Mouse (Mus musculus) cerebellum, adult 9-11 months (tissue): ENCODE measurements around the gene Plxnb3.
A peak's percentile ranks its signal among the peaks of the same experiment; 100 is the strongest.
"Not testable (repeated sequence)": the region's sequence is repeated elsewhere in the genome, so short reads cannot be mapped to it uniquely, and the experiment has no call there.

Experiments
- DNase-seq: peaks from one replicate; pipeline ENCODE4 v3.0.0; 2022

Gene Plxnb3

DNA sequence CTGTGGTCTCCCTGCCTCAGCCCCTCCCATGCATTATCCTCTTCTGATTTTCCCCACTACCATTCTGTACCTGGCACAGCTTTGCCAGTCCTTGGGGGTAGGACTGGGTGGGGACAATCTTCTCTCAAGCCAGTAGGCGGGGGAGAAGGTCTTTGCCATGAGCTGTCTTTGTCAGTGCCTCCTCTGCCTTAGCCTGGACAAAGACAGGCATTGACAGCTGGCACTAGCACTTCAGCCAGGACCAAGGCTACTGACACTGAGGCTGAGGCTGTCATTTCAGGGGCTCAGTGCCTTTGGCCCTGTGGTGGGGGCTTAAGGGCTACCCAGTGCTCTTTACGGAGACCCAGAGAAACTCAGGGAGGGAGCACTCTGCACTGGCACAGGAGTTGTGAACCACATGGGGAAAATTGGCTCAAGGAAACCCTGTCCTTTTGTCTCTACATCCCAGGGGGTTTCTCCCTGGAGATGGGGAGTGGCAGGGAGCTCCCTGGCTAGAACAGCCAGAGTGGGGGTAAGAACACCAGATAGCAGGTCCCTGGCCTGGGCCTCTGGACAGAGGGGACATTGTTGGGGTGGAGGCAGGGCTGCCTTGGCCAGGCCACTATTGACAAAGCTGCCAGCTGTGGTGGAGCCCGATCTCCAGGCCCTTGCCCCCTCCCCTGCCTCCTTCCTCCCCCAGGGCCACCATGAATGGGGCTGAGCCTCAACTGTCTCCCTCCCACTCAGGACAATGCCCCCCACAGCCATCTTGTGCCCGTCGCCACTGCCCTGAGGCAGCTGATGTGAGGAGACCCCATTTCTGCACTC, at the start of gene Plxnb3:
Gene Plxnb3, plus strand, starts transcription at position 757 of the 807 bp plus-strand sequence.
- DNase-seq, result peak; percentile 38

DNA sequence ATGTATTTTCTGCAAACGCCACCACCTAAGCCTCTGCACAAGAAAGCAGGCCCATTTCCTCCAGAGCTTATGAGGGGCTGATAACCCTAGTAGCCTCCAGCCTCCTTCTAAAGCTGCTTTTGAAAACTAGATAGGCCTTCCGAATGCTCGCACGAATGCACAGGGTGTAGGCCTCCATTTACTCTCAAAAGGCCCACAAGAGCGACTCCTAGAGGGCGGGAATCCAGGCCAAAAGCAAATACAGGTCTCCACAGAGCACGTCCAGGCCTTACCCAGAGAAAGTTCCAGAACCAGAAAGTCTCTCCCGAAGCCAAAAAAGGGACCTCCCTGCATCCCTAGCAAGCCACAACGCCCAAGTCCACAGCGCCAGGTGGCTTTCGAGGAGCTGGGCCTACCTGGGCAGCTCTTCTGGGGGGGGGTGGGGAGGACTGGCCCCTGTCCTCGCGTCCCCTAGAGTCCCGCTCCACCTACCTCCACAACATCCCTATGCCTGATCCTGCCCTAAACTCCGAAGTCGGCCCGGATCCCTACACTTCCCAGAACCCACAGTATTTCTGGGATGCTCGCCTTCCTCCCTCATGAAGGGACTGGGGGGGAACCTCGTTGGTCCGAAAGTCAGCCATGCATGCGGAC, 41.3 kb upstream of the Plxnb3 start:
- DNase-seq, result peak; percentile 58

DNA sequence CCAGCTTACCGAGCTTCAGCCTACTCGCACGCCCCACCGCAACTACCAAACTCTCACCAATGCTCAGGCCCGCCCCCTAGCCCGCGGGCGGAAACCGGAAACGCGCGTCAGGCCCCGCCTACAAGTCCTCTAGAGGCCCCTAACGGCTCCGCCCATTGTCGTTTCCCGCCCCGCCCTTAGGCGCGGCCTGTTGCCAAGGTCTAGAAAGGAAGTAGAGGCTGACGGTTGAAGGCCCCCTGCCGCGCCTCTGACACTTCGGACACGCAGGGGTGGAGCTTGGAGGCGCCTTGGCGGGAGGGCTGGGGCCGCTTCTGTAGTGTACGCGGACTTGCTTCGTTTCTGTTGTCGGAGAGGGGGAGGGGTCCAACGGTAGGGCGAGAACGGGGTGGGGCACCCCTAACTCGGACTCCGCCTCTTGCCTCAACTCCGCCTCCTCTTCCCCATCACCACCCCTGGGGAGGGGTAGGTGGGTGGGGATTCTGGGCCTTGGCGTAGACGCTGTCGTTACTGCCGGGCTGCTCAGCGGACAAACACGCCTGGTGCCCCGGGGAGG, 40.7 kb upstream of the Plxnb3 start, which contains the start of the genes Bcap31 and Abcd1:
Gene Bcap31, minus strand, starts transcription at position 67 of the 553 bp plus-strand sequence.
Gene Abcd1, plus strand, starts transcription at position 489 of the 553 bp plus-strand sequence.
- peak; percentile 91 for DNase-seq

DNA sequence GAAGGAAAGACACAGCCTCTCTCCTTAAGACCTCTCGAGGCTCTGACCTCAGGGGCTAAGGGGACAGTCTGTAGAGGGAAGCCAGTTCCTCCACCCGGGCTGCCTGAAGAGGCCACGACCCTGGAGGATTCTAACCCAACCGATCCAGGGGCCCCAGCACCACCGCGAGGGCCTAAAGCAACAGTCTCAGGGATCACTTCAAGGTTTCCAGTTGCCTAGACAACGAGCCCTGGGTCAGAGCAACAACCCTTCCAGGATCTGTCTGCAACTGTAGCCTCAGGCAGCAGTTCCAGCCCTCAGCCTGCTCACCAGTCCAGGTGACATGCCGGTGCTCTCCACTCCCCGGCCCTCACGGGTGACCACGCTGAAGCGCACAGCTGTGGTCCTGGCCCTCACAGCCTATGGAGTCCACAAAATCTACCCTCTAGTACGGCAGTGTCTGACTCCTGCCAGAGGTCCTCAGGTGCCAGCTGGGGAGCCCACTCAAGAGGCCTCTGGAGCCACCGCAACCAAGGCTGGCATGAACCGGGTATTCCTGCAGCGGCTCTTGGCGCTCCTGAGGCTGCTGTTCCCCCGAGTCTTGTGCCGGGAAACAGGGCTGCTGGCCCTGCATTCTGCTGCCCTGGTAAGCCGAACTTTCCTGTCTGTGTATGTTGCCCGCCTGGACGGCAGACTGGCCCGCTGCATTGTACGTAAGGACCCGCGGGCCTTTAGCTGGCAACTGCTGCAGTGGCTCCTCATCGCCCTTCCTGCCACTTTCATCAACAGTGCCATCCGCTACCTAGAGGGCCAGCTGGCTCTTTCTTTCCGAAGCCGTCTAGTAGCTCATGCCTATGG, 40.0 kb upstream of the Plxnb3 start:
- DNase-seq, result peak; percentile 49

DNA sequence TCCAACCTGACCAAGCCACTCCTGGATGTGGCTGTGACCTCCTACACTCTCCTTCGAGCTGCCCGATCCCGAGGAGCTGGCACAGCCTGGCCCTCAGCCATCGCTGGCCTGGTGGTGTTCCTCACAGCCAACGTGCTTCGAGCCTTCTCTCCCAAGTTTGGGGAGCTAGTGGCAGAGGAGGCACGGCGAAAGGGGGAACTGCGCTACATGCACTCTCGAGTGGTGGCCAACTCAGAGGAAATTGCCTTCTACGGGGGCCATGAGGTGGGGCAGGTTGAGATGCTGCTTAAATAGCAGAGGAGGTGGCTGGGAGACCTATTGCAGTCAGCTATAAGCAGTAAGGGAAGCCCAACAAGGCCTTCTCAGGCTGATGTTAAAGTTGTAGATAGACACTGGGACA, 39.2 kb upstream of the Plxnb3 start:
- DNase-seq, result peak; percentile 40

DNA sequence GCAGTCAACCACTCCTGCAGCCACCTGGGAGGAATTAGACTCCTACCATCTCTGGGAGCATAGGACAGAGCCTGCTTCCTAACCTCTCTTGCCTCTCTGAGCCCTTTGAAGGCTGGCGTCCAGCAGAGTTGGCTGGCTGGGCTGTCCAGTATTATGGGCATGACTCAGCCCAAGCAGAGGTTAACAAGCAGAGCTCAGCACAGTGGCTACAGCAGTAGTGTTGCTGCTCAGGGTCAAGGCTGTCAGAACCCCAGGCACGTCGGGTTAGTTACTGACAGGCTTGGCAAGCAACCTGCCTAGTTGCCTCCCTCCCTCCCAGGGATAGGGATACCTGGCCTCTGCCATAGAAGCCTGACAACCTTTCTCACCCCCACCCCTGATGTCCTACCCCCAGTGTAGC, 38.6 kb upstream of the Plxnb3 start:
- peak; percentile 21 for DNase-seq

DNA sequence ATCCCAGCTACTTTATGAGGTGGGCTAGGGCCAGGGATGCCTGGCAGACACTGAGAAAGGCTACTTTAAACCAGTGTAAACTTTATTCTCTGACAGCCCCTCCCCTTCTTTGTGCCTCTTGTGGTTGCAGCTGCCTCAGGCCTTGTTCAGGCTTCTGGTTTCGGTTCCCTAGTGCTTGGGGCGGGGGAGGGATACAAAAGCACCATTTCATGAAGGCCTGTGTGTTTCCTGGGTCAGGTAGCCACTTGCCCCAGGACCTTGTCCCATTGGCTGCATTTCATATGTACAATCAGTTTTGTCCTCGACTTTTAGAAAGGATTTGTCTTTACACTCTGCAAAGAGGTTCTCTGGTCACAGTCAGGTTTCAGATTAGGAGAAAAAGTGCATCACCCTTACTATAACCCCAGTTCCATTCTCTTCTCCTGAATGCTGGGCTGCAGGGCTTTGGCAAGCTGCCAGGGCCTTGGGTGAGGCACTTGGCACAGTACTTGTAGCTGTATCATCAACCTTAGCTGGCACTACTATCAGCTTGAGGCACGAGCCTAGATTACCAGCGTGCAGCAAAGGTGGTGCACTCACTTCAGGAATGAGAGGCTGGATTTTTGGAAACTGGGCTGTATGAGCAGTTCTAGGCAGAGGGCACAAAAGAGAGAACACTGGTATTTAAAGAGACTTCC, 38.1 kb upstream of the Plxnb3 start:
- DNase-seq, result peak; percentile 39

DNA sequence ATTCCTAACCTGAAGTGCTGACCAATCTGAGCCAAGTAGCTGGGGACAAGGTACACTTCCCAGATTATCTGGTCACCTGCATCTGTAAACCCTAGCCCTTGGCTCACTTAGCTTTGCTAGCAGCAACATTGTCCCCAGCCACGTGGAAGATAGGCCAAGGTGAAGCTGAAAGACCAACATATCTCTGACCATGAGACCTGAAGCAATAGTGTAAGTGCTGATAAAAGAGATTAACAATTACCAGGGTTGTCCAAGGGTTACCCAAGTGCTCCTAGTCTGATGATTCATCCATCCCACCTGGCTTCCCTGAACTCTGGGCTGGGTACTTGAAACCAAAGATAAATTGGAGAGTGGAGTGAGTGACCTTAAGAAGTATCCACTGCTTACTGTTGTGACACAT, 26.0 kb upstream of the Plxnb3 start:
- DNase-seq, result no peak

DNA sequence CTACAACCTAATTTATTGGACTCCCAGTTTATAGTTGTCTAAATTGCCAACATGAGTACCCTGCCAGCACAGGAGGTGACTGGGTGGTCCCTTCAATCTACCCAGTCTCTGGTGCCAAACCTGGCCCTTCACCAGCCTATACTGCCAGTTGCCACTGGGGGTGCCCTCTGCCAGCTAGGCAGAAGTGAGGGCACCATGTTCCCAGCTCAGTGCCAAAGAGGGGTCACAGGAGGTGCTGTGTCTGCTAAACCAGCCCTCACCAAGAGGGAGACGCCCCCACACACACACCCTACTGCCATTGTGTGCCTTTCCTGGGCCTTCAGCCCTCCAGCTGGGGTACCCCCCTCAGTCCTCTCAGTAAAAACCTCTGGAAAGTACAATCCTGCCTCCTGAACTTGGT, 18.7 kb upstream of the Plxnb3 start:
- no peak for DNase-seq

DNA sequence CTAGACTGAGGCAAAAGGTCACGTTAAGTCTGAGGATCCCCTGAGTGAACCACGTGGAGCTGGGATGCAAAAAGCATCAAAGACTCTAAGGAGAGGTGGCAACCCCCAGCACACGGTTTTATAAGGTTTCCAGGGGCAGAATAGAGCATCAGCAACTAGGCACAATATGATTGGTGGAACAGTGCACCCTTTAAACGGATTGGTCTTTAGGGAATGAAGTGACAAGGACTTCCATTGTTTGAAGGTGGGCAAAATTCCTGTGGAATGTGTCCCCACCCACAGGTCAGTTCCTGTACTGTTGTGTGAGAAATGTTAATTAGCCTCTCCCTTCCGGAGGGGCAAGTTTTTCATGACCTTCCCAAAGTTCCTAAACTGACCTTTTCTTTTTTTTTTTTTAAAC, 17.7 kb upstream of the Plxnb3 start:
- no peak for DNase-seq

DNA sequence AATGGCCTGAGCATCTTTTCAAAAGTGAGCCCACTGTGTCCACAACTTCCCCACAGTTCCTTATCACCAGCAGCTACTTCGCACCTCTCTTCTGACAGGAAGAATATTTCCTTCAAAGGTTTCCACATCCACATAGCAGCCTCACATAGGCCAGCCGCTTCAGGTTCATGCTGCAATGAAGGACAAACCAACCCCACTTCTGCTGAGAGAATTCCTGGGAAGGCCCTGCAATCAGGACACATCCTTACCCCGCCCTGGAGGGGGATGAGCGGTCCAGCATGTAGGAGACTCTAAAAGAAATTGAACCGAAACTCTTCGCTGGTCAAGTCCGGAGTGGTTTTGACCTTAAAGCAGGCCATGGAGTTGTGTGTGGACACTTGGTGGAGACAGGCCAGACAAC, 17.0 kb upstream of the Plxnb3 start:
- DNase-seq, result not testable (repeated sequence)

DNA sequence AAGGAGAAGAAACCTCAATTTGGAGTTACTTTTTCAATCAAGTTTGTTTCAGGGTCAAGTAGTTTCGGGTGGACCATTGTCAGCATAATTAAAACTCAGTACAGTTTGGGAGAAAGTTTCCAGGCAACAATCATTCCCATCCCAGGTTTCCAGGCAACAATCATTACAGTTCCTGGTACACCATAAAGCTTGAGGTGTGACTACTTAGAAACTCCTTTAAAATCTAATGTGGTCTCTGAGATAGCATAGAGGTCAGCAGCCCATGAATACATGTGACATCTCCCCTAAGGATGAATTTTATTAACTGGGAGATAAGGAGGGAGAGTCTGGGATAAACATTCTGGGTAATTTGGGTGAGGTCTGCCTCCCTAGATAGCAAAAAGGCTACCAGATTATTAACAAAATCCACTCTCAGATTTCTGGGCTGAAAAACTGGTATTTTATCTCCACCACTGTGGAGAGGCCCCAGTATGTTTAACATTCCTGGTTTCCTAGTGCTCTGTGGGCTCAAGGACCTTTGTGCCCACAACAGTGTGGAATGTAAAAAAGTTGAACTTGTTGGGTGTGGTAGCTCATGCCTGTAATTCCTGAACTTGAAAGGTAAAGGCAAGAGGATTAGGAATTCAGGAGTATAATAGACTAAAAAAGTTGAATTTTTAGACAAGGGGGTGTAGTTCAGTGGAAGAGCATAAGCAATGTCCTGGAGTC, 12.0 kb upstream of the Plxnb3 start:
- DNase-seq, result no peak

DNA sequence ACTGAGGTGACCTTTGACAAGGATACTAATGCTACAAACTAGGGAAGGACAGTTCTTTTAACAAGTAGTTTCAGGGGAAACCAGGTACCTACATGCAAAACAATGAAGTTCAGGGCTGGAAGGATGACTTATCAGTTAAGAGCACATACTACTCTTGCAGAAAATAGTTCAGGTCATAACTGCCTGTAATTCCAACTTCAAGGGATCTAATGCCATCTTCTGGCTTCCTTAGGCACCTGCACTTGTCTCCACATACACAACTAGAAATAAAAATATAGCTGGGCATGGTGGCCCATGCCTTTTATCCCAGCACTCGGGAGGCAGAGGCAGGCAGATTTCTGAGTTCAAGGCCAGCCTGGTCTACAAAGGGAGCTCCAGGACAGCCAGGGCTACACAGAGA, 7.9 kb upstream of the Plxnb3 start:
- DNase-seq, result no peak

DNA sequence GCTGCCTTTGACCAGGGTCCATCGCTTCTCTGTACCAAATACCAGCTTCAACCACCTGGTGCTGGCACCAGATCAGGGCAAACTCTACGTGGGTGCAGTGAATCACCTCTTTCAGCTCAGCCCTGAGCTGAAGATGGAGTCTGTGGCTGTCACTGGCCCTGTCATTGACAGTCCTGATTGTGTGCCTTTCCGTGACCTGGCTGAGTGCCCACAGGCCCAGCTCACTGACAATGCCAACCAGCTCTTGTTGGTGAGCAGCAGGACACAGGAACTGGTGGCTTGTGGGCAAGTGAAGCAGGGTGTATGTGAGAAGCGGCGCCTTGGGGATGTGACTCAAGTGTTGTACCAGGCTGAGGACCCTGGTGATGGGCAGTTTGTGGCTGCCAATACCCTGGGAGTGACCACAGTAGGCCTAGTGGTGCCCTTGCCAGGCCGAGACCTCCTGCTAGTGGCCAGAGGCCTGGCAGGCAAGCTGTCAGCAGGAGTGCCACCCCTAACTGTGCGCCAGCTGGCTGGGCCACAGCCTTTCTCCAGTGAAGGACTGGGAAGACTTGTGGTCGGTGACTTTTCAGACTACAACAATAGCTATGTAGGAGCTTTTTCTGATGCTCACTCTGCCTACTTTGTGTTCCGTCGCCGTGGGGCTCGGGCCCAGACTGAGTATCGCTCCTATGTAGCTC, 1.9 kb downstream of the Plxnb3 start:
- peak; percentile 76 for DNase-seq

DNA sequence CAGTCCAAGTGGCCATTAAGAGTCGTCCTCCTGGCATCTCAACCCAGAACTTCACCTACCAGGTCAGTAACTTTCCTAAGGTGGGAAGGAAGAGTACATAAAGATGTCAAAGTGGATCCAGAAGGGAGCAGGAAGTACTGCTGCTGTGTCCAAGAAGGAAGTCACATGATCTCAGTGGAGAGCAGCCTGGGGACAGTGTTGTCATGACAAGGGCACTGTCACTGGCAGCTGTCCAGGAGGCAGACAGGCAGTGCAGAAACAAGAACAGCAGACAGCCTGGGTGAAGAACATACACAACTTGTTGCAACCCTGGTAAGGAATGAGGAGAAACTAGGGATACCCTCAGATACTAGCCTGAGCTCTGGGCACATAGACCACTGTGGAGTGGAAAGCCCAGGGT, 8.4 kb downstream of the Plxnb3 start:
- peak; percentile 21 for DNase-seq

DNA sequence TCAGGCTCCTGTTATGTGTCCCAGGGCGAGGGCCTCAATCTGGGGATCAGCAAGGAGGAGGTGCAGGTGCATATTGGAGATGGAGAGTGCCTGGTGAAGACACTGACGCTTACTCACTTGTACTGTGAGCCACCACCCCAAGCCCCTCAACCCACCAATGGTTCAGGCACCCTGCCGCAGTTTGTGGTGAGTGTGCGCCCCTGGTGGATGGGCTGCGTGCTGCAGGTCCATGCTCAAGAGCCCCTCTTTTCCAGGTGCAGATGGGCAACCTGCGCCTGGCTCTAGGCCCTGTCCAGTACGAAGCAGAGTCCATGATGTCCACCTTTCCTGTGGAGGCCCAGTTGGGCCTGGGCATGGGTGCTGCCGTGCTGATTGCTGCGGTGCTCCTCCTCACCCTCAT, 10.4 kb downstream of the Plxnb3 start:
- DNase-seq, result peak; percentile 7

DNA sequence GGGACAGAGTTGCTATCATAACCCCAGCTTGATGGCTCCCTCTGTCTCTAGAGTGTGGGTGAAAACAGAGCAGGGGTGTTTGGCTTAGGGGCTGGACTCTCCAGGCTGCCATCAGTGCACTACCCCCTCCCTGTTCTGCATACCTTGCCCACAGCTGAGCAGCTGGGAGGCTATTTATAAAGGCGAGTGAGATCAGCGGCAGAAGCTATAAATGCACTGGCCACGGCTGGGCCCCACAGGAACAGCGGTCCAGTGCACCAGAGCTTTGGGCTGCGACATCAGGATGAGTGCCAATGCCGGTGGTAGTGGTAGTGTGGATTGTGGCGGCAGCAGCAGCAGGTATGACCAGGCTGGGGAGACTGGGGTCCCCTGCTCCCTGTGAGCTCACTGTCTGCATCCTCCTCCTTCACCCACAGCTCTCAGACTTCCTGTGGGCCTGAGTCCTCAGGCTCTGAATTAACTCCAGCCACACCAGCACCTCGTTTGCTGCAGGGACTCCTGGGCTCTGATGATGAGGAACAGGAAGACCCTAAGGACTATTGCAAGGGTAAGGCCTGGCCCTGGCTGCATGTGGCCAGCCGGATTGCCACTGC, 17.4 kb downstream of the Plxnb3 start, which contains the start of gene Srpk3:
Gene Srpk3, plus strand, starts transcription at position 238 of the 593 bp plus-strand sequence.
- no peak for DNase-seq

DNA sequence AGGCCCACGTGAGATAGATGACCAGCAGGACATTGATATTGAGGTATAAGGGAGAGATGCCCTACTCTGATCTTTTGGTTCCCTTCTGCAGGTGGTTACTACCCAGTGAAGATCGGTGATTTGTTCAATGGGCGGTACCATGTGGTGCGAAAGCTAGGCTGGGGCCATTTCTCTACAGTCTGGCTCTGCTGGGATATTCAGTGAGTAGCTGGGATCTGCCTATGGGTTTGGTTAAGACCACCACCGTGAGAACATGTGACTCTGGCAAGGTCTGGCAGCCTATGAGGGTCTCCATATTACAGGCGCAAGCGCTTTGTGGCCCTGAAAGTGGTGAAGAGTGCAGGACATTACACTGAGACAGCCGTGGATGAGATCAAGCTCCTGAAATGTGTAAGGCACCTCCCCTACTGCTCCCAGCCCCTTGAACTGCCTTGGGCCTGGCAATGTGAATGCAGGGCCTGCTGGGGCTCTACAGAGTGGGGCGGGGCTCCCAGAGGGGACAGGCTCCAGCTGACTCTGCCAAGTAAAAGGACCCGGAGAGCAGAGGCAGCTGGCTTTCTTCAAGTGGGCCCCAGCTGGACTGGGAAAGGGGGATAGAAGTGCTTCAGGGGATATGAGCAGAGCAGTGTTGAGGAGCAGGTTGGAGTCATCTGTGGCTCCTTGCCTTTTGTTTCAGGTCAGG, 18.1 kb downstream of the Plxnb3 start:
- no peak for DNase-seq

DNA sequence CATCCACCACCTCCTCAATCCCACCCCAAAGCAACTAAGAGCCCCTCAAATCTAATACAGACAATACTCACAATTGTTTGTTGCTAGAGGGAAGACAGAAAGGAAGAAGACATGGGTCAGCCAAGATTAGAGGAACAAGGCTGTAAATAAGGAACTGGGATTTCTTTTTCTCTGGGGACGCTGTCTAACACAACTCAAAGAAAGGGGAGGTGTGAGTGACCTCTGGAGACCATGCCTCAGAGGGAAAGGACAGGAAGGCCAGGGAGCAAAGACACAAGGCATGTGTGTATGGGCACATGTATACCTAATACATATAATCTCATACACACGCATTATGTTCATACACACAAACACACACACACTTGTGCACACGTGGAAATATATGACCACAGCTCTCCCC, 25.3 kb downstream of the Plxnb3 start:
- DNase-seq, result no peak

DNA sequence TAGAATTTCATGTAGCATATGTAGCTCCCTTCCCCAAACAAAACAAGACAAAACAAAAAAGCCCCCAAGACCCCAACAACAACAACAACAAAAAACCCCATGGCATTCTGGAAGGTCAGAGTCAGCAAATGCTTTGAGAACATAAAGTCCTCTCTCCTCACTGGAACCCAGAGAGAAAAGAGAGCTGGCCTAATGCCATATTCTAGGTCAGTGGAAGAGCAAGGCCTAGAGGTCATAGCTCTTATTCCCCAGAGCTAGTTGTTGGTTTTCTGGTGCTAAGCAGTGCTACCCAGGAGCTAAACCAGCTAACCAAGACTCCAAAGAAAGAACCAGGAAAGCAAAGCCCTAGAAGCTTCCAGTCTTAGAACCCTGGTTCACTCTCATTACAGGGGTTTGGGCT, 28.8 kb downstream of the Plxnb3 start:
- DNase-seq, result no peak
